Mouse (Mus musculus) lung, embryonic 16.5 days (tissue): ENCODE measurements at regions not wholly inside any gene's neighbourhood (a gene's known extent, or its start where the extent isn't known, plus 50 kb on each side); places are given as distances from the start of the nearest gene placed in this dataset.
A peak's percentile ranks its signal among the peaks of the same experiment; 100 is the strongest.

ENCODE experiments used
- ATAC-seq: fragments of 200-750 bp; cut with Nextera tagmentation; 2 replicates; pipeline ENCODE4 v1.8.0; 2017; ENCODE audit warnings: low read depth, mild to moderate bottlenecking, moderate library complexity
- H3K27ac ChIP-seq: fragments of 300-500 bp; sonication (generic); 2 replicates; pipeline ENCODE4 v1.5.1; 2014; ENCODE audit warnings: mild to moderate bottlenecking, control low read depth, low read length
- H3K27me3 ChIP-seq: fragments of 300-500 bp; sonication (generic); 2 replicates; pipeline ENCODE4 v1.6.1; 2014; ENCODE audit warnings: low read depth, low read length, mixed read lengths; ENCODE audit not compliant: control insufficient read depth, insufficient read depth
- H3K36me3 ChIP-seq: fragments of 300-500 bp; sonication (generic); 2 replicates; pipeline ENCODE4 v1.6.1; 2014; ENCODE audit warnings: low read length; ENCODE audit not compliant: control insufficient read depth, insufficient read depth
- H3K4me1 ChIP-seq: fragments of 300-500 bp; sonication (generic); replicated peaks from 2 replicates; pipeline ENCODE4 v1.6.1; 2014; ENCODE audit warnings: low read length, mixed read lengths; ENCODE audit not compliant: control insufficient read depth, insufficient read depth
- H3K4me2 ChIP-seq: fragments of 300-500 bp; sonication (generic); 2 replicates; pipeline ENCODE4 v1.6.1; 2014; ENCODE audit warnings: low read depth, low read length, control low read depth
- H3K4me3 ChIP-seq: fragments of 300-500 bp; sonication (generic); 2 replicates; pipeline ENCODE4 v1.5.1; 2014; ENCODE audit warnings: mild to moderate bottlenecking, low read length, control low read depth
- H3K9ac ChIP-seq: fragments of 300-500 bp; sonication (generic); 2 replicates; pipeline ENCODE4 v1.6.1; 2014; ENCODE audit warnings: low read length, control low read depth
- H3K9me3 ChIP-seq: fragments of 300-500 bp; sonication (generic); 2 replicates; pipeline ENCODE4 v1.6.1; 2016; ENCODE audit warnings: low read length; ENCODE audit not compliant: control insufficient read depth
- WGBS: fragments of 180-500 bp; shearing (Covaris S2); extraction: QIAGEN DNeasy Blood & Tissue Kit; methylation state at CpG from one replicate; pipeline ENCODE4 v1.1.7; 2014; 5-methylcytosine and 5-hydroxymethylcytosine counted together

- ATAC-seq, result no peak
- Histone ChIP-seq H3K4me2 (no peak overlapping the region), H3K4me1 (no peaks in the 10 kb centered on the region), H3K4me3 (no peak overlapping the region), H3K9ac (no peak overlapping the region), H3K9me3 (no peaks in the 10 kb centered on the region), H3K27ac (no peak overlapping the region), H3K27me3 (no peaks in the 10 kb centered on the region), H3K36me3 (no peaks in the 10 kb centered on the region)
- WGBS, result 62% methylated on average over 4 of the region's 4 CpGs
These were observed 226.6 kb upstream of the Cwc22 start for GRCm38 (mm10) chr2:78172819-78173218.

- no peaks in the 10 kb centered on the region for H3K9me3 ChIP-seq
- H3K4me1 ChIP-seq, result no peaks in the 10 kb centered on the region
- ATAC-seq, result no peak
- 77% methylated on average over 6 of the region's 6 CpGs for WGBS
- H3K4me3 ChIP-seq, result no peak overlapping the region
- H3K27ac ChIP-seq, result no peak overlapping the region
- no peaks in the 10 kb centered on the region for H3K27me3 ChIP-seq
- H3K36me3 ChIP-seq, result no peaks in the 10 kb centered on the region
- H3K9ac ChIP-seq, result no peak overlapping the region
- H3K4me2 ChIP-seq, result no peak overlapping the region
These were observed 224.1 kb upstream of the Cwc22 start for GRCm38 (mm10) chr2:78170162-78170747.

DNA sequence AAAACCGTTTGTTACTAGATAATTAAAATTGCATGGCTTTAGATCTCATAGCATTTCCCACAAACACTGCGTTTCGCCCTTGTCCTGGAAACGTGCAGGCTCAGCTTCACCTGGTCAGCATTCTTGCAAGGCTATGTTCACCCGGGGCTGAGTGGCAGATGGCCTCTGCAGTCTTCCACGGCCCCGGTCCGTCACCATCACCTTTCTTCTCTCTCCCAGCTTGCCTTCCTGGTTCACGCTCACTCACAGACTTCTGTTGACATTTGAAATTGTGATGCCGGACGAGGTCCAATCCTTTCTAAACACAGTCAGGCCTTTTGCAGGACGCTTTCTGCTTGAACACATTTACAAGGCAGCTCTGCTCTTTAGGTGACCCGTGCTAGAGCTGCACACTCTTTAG is 219.3 kb upstream of the Cwc22 start:
- Histone ChIP-seq H3K4me3 (no peak overlapping the region), H3K27ac (no peak overlapping the region), H3K4me2 (no peak overlapping the region), H3K27me3 (no peaks in the 10 kb centered on the region), H3K36me3 (no peaks in the 10 kb centered on the region), H3K9me3 (no peaks in the 10 kb centered on the region), H3K9ac (no peak overlapping the region), H3K4me1 (no peaks in the 10 kb centered on the region)
- 40% methylated on average over 13 of the region's 13 CpGs for WGBS
- no peak for ATAC-seq

GRCm38 (mm10) chr2:78159877-78160485 is 213.8 kb upstream of the Cwc22 start:
- Histone ChIP-seq H3K36me3 (no peaks in the 10 kb centered on the region), H3K4me3 (no peak overlapping the region), H3K9me3 (no peaks in the 10 kb centered on the region), H3K4me1 (peaks cover 3% of the 10 kb centered on the region; the same call in 1 of the 2 replicates), H3K27ac (peak overlapping the region; percentile 75), H3K27me3 (no peaks in the 10 kb centered on the region), H3K4me2 (no peak overlapping the region), H3K9ac (no peak overlapping the region)
- WGBS, result 65% methylated on average over 3 of the region's 3 CpGs
- ATAC-seq, result peak; percentile 96

DNA sequence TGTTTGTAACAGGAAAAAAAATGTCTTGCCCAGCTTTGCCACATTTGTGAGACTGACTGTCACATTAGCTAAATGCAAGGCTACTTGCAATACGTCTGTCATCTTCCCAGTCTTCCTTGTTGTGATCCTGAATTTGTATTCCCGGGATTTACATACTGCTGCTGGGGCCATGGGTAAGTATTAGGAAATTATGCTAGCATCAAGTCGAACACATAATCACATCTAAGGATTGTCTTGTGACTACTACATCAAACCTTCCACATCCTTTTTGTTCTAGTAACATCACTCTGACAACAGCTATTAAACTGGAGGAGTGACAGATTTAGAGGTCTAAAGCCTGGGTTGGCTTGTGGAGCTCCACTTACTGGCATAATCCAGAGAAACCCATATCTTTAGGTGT is 164.2 kb upstream of the Cwc22 start:
- Histone ChIP-seq H3K4me3 (no peak overlapping the region), H3K9me3 (no peaks in the 10 kb centered on the region), H3K27me3 (no peaks in the 10 kb centered on the region), H3K4me1 (no peaks in the 10 kb centered on the region), H3K9ac (no peak overlapping the region), H3K4me2 (no peak overlapping the region), H3K36me3 (no peaks in the 10 kb centered on the region), H3K27ac (no peak overlapping the region)
- WGBS, result 82% methylated on average over 3 of the region's 3 CpGs
- ATAC-seq, result no peak

GRCm38 (mm10) chr2:78095536-78095935 is 149.4 kb upstream of the Cwc22 start:
- no peak overlapping the region for H3K27ac ChIP-seq
- H3K27me3 ChIP-seq, result no peaks in the 10 kb centered on the region
- no peak for ATAC-seq
- no peaks in the 10 kb centered on the region for H3K36me3 ChIP-seq
- no peak overlapping the region for H3K4me3 ChIP-seq
- H3K4me1 ChIP-seq, result no peaks in the 10 kb centered on the region
- no peak overlapping the region for H3K4me2 ChIP-seq
- no peak overlapping the region for H3K9ac ChIP-seq
- WGBS, result 86% methylated on average over 2 of the region's 2 CpGs
- no peaks in the 10 kb centered on the region for H3K9me3 ChIP-seq

DNA sequence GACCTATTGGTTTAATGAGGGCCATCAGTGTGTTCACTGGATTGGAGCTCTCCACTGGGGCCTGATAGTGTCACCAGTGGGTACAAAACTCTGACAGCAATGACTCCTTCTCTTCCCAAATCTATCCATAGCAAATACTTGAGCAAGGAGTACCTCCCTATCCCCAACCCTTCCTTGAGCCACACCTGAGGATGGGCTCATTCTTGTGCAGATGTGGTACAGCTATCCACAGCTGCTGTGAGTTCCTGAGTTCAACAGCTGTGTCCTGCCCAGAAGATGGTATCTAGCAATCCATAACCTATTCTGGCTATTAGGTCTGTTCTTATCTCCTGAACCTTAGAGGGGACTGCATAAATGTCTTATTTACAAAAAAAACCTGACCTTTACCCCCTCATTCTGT is 148.7 kb upstream of the Cwc22 start:
- no peak overlapping the region for H3K4me3 ChIP-seq
- no peak for ATAC-seq
- no peaks in the 10 kb centered on the region for H3K36me3 ChIP-seq
- H3K4me1 ChIP-seq, result no peaks in the 10 kb centered on the region
- no peak overlapping the region for H3K4me2 ChIP-seq
- H3K9ac ChIP-seq, result no peak overlapping the region
- no peak overlapping the region for H3K27ac ChIP-seq
- H3K27me3 ChIP-seq, result no peaks in the 10 kb centered on the region
- no peaks in the 10 kb centered on the region for H3K9me3 ChIP-seq

DNA sequence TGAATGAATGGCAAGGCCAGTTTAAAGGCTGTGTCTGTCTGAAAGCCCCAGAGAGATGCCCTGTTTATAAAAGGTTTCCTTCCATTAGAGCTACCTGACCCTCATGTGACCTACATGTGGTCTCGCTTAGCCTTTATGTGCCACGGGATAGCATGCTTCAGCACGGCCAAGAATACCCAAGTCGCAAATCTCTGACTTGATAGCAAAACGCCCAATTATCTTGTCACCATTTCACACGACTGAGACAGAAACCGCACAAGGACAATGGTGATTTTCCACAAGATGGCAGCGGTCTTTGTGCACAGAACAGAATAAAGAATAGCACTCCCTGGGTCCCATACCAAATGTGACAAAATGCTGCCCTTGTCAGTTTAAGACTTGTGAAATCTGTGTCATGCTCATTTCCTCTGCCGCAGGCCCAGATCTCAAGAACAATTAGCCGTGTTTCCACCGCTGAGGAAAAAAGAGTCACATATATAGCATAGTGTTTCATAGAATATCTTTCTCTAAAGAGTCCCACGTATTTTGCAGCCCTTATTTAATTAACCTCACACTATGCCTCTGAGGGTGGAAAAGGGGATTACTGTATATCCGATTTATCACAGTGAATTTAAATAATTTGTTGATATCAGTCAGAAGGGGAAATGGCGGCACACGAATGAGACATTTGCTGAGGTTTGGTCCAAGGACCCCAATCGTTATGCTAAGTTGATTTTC is 118.3 kb upstream of the Cwc22 start:
- H3K27ac ChIP-seq, result no peak overlapping the region
- H3K4me3 ChIP-seq, result no peak overlapping the region
- H3K9ac ChIP-seq, result no peak overlapping the region
- H3K4me2 ChIP-seq, result no peak overlapping the region
- 71% methylated on average over 16 of the region's 16 CpGs for WGBS
- no peaks in the 10 kb centered on the region for H3K27me3 ChIP-seq
- H3K4me1 ChIP-seq, result no peaks in the 10 kb centered on the region; the same call in 1 of the 2 replicates
- no peak for ATAC-seq
- no peaks in the 10 kb centered on the region for H3K36me3 ChIP-seq
- no peaks in the 10 kb centered on the region for H3K9me3 ChIP-seq

GRCm38 (mm10) chr2:78059801-78060416 is 113.7 kb upstream of the Cwc22 start:
- H3K4me1 ChIP-seq, result no peaks in the 10 kb centered on the region; the same call in 1 of the 2 replicates
- peak overlapping the region; percentile 25 for H3K4me2 ChIP-seq
- peak; percentile 71 for ATAC-seq
- no peaks in the 10 kb centered on the region for H3K36me3 ChIP-seq
- WGBS, result 27% methylated on average over 10 of the region's 10 CpGs
- peak overlapping the region; percentile 8 for H3K4me3 ChIP-seq
- H3K27me3 ChIP-seq, result no peaks in the 10 kb centered on the region
- no peak overlapping the region for H3K9ac ChIP-seq
- H3K9me3 ChIP-seq, result no peaks in the 10 kb centered on the region
- peak overlapping the region; percentile 54 for H3K27ac ChIP-seq
